Mouse (Mus musculus): ENCODE measurements around the gene Gm15023.
"Not testable (repeated sequence)": the region's sequence is repeated elsewhere in the genome, so short reads cannot be mapped to it uniquely, and the experiment has no call there.

DNA sequence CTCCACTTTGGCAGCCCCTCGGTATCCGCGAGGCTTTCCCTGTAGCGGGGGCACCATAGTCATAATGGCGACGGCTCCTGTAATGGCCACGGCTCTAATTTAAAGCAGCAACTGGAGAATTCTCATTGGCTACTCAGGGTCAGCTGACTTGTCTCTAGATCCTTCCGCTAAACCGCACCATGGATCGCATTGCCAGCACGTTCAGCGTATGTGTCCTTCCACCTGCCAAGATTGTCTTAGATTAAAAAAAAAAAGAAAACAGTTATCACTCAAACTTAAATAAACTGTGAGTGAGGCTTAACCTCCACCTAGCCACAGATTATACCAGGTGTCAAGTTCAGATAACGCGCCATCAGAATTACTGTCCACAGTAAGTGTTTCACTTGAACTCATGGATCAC lies at the start of gene Gm15023:
- TF ChIP-seq CTCF, POLR2A (IDR thresholded peaks at IDR 0.05; ENCODE audit: insufficient read depth, low read depth, low read length): not testable (repeated sequence)

Data from olfactory bulb, adult 2 months (tissue).